Mouse (Mus musculus): ENCODE measurements around the gene Olfr1508. TPM values are rescaled to one million over a fixed set of nuclear protein-coding genes. Genes with fewer than 3 reads are reported as not detected.

The Olfr1508 gene
- total and polyA plus RNA-seq, 3 experiments, result not detected

DNA sequence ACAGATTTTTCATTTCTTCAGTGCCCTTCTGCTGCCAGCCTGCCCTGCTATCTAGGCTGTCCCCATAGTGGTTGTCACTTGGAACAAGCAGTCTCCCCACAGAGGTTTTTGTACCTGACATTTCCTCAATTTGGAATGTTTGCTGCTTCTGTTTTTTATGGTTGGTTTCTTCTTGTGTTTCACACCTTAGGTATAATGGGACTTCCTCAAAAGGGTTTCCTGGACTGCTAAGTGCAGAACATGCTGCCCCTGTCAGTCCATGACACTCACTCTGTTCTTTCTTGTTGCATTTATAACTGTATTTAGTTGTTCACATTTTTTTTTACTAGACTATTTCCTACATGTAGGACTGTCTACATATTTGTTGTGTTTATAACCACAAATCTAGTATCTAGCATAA, 5.4 kb downstream of the Olfr1508 start:
- TF ChIP-seq NELFE (IDR thresholded peaks at IDR 0.05; ENCODE audit: low read depth, low read length), result no peak
- TF ChIP-seq CHD1 (IDR thresholded peaks at IDR 0.05; ENCODE audit: low read depth, low read length), result no peak
- TF ChIP-seq GABPA (IDR thresholded peaks at IDR 0.05; ENCODE audit: insufficient replicate concordance, low read depth, low read length), result no peak
- no peak for TF ChIP-seq EP300 (IDR thresholded peaks at IDR 0.05; ENCODE audit: low read length)
- no peak for TF ChIP-seq UBTF (IDR thresholded peaks at IDR 0.05; ENCODE audit: low read depth, low read length)
- TF ChIP-seq ZNF384 (IDR thresholded peaks at IDR 0.05; ENCODE audit: low read depth, low read length), result no peak
- TF ChIP-seq PAX5 (IDR thresholded peaks at IDR 0.05; ENCODE audit: low read length), result no peak
- no peak for TF ChIP-seq ZMIZ1 (IDR thresholded peaks at IDR 0.05; ENCODE audit: low read depth, low read length)
- TF ChIP-seq POLR2A (IDR thresholded peaks at IDR 0.05; ENCODE audit: low read depth, low read length), result no peak
- no peak for TF ChIP-seq USF1 (IDR thresholded peaks at IDR 0.05; ENCODE audit: low read depth, low read length)
- TF ChIP-seq BHLHE40 (IDR thresholded peaks at IDR 0.05; ENCODE audit: low read depth, low read length), result no peak
- TF ChIP-seq MXI1 (IDR thresholded peaks at IDR 0.05; ENCODE audit: low read depth, low read length), result no peak
- no peak for TF ChIP-seq RAD21 (IDR thresholded peaks at IDR 0.05; ENCODE audit: low read depth, low read length)
- no peak for TF ChIP-seq JUN (IDR thresholded peaks at IDR 0.05; ENCODE audit: insufficient read depth, low read depth, low read length)
- TF ChIP-seq MAX (IDR thresholded peaks at IDR 0.05; ENCODE audit: low read length), result no peak
- TF ChIP-seq NRF1 (IDR thresholded peaks at IDR 0.05; ENCODE audit: low read depth, low read length), result no peak
- no peak for TF ChIP-seq SIN3A (IDR thresholded peaks at IDR 0.05; ENCODE audit: low read length)
- TF ChIP-seq POLR2AphosphoS2 (IDR thresholded peaks at IDR 0.05; ENCODE audit: low read depth, low read length), result no peak
- TF ChIP-seq CHD2 (IDR thresholded peaks at IDR 0.05; ENCODE audit: low read length), result no peak
- no peak for TF ChIP-seq ZKSCAN1 (IDR thresholded peaks at IDR 0.05; ENCODE audit: borderline replicate concordance, low read depth, low read length)
- in situ Hi-C loops (cut with MboI; ENCODE audit: low pct_ligation_motif_present, low pct_unique_long_range_greater_than_20kb, low sequenced_read_pairs), result no loop called here
- H3K79me2 ChIP-seq (replicated peaks; ENCODE audit: control insufficient read depth, extremely low read depth, insufficient read depth, poor library complexity, severe bottlenecking), result no peaks in the 10 kb centered on the region

DNA sequence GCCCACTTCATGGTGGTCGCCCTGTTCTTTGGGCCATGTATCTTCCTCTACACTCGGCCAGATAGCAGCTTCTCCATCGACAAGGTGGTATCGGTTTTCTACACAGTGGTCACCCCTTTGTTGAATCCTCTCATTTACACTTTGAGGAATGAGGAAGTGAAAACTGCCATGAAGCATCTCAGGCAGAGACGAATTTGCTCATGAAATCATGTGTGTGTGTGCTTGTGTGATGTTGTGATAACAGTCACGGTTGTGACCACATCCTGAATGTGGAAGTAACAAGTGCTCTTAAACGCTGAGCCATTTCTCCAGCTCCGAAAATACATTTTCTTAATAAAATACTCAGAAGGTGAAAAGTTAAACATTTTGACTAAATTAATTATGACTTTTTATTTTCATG, 16.2 kb downstream of the Olfr1508 start:
- Histone ChIP-seq H3K27ac (ENCODE audit: insufficient read depth, low read depth) (no peak overlapping the region), H3K9me3 (replicated peaks; ENCODE audit: low read length) (no peaks in the 10 kb centered on the region), H3K79me2 (replicated peaks; ENCODE audit: control insufficient read depth, extremely low read depth, insufficient read depth, poor library complexity, severe bottlenecking) (no peaks in the 10 kb centered on the region), H3K9ac (ENCODE audit: insufficient read depth, low read depth) (no peak overlapping the region), H3K36me3 (replicated peaks in 1 of 2; ENCODE audit: control insufficient read depth in 1 of 2, insufficient read depth in 1 of 2, low read length in 1 of 2) (no peaks in the 10 kb centered on the region), H3K4me3 (replicated peaks in 1 of 3; ENCODE audit: low read depth in 2 of 3, low read length in 2 of 3, poor library complexity in 1 of 3) (no peak overlapping the region), H3K4me1 (ENCODE audit: control insufficient read depth in 1 of 2, insufficient read depth in 2 of 2) (peaks cover 8 to 13% of the 10 kb centered on the region in 2 experiments; a peak in 3 of 4 replicates), H3K4me2 (ENCODE audit: insufficient read depth, low read depth, poor library complexity, severe bottlenecking) (peak overlapping the region; percentile 37), H3K27me3 (replicated peaks) (no peaks in the 10 kb centered on the region)
- TF ChIP-seq RCOR1 (conservative IDR thresholded peaks at IDR 0.05; ENCODE audit: low read depth, low read length) (0 out of 2 replicates have a peak, but pooled peaks have one; percentile 29), MAFK (IDR thresholded peaks at IDR 0.05; ENCODE audit: insufficient replicate concordance, low read length) (no peak), BHLHE40 (IDR thresholded peaks at IDR 0.05; ENCODE audit: low read depth, low read length) (peak; percentile 92), ETS1 (conservative IDR thresholded peaks at IDR 0.05; ENCODE audit: low read depth, low read length) (peak; percentile 49), MAZ (IDR thresholded peaks at IDR 0.05; ENCODE audit: low read depth, low read length) (no peak), IRF4 (IDR thresholded peaks at IDR 0.05; ENCODE audit: low read depth, low read length) (peak; percentile 86), TBP (conservative IDR thresholded peaks at IDR 0.05; ENCODE audit: low read depth, low read length) (no peak), EP300 (IDR thresholded peaks at IDR 0.05; ENCODE audit: low read length) (peak; percentile 80), MYC (IDR thresholded peaks at IDR 0.05; ENCODE audit: low read depth, low read length) (0 out of 2 replicates have a peak, but pooled peaks have one; percentile 45)
- dilution Hi-C loops (cut with MboI; ENCODE audit: extremely low pct_ligation_motif_present, extremely low pct_unique_long_range_greater_than_20kb, low sequenced_read_pairs) (no loop called here), in situ Hi-C loops (cut with MboI; ENCODE audit: low pct_ligation_motif_present, low pct_unique_long_range_greater_than_20kb, low sequenced_read_pairs) (no loop called here)
- peak; percentile 82 for DNase-seq (ENCODE audit: extremely low read depth)

More for the DNA sequence above, 5.4 kb downstream of the Olfr1508 start:
- no peaks in the 10 kb centered on the region for H3K9me3 ChIP-seq (replicated peaks; ENCODE audit: low read length)
- no peak overlapping the region for H3K9ac ChIP-seq (ENCODE audit: insufficient read depth, low read depth)
- no peaks in the 10 kb centered on the region for H3K4me1 ChIP-seq (ENCODE audit: control insufficient read depth in 1 of 2, insufficient read depth in 2 of 2)
- no peaks in the 10 kb centered on the region for H3K36me3 ChIP-seq (replicated peaks in 1 of 2; ENCODE audit: control insufficient read depth in 1 of 2, insufficient read depth in 1 of 2, low read length in 1 of 2)
- no peak overlapping the region for H3K27ac ChIP-seq (ENCODE audit: insufficient read depth, low read depth)
- dilution Hi-C loops (cut with MboI; ENCODE audit: extremely low pct_ligation_motif_present, extremely low pct_unique_long_range_greater_than_20kb, low sequenced_read_pairs), result no loop called here
- H3K27me3 ChIP-seq (replicated peaks), result no peaks in the 10 kb centered on the region
- H3K4me2 ChIP-seq (ENCODE audit: insufficient read depth, low read depth, poor library complexity, severe bottlenecking), result no peak overlapping the region
- DNase-seq (ENCODE audit: extremely low read depth), result no peak
- H3K4me3 ChIP-seq (replicated peaks in 1 of 3; ENCODE audit: low read depth in 2 of 3, low read length in 2 of 3, poor library complexity in 1 of 3), result no peak overlapping the region

Data from CH12.LX (cell line).